20 mouse cellular contexts compared by ENCODE assay signal in genomic region chr13:71239782-71240181, GRCm38 (mm10).
DNase-seq lines count a peak whose midpoint lies in the region; ATAC-seq and TF ChIP-seq lines count a peak whose summit lies in the region.
"Had no signal": no experiment of that assay in that cellular context is flagged by ENCODE, and none has a peak within 500 bp of the region (broad histone marks: within the 10 kb centered on the region; RNA-seq: fewer than 3 reads in every experiment).

No protein-coding gene starts in this region.

- no peak overlapping the region for H3K4me3 ChIP-seq in heart, embryonic 10.5 days
- H3K4me3 ChIP-seq in layer of hippocampus, adult 2 months, result no peak overlapping the region
- H3K4me3 ChIP-seq in stomach, postnatal 0 days (ENCODE audit: low read depth, low read length), result no peak overlapping the region
- H3K4me3 ChIP-seq: embryonic facial prominence, embryonic 13.5 days; heart, embryonic 15.5 days; hindbrain, embryonic 10.5 days; intestine, embryonic 15.5 days had no signal

- POLR2A ChIA-PET in Patski (lab: Charles Lee), result no interaction called here

- no peak overlapping the region for H3K4me2 ChIP-seq in stomach, postnatal 0 days (replicated peaks; ENCODE audit: low read depth)
- H3K4me2 ChIP-seq: embryonic facial prominence, embryonic 13.5 days; heart, embryonic 11.5 days; heart, embryonic 15.5 days; intestine, embryonic 15.5 days had no signal

- H3K27me3 ChIP-seq in heart, embryonic 10.5 days (ENCODE audit: insufficient read depth, poor library complexity, severe bottlenecking), result no peaks in the 10 kb centered on the region
- no peaks in the 10 kb centered on the region for H3K27me3 ChIP-seq in Patski
- no peaks in the 10 kb centered on the region for H3K27me3 ChIP-seq in stomach, postnatal 0 days (ENCODE audit: control insufficient read depth, insufficient read depth, low read length)
- H3K27me3 ChIP-seq: heart, embryonic 15.5 days; intestine, embryonic 15.5 days had no signal

- 71% methylated on average over 4 of the region's 4 CpGs for WGBS in heart, embryonic 10.5 days
- 56% methylated on average over 4 of the region's 4 CpGs for WGBS in stomach, postnatal 0 days

- no peak for TF ChIP-seq EP300 in stomach, postnatal 0 days (optimal IDR thresholded peaks at IDR 0.05)

- TF ChIP-seq CTCF in layer of hippocampus, adult 2 months (conservative IDR thresholded peaks at IDR 0.05), result peak; percentile 32; the same call in 1 of the 2 replicates
- TF ChIP-seq CTCF in Patski (IDR thresholded peaks at IDR 0.05), result peak; percentile 26
- TF ChIP-seq CTCF in stomach, postnatal 0 days (IDR thresholded peaks at IDR 0.05; ENCODE audit: low read depth), result peak; percentile 19; the same call in 1 of the 2 replicates

- H3K4me1 ChIP-seq in heart, embryonic 10.5 days, result no peaks in the 10 kb centered on the region
- H3K4me1 ChIP-seq in stomach, postnatal 0 days (replicated peaks; ENCODE audit: control insufficient read depth, insufficient read depth), result no peaks in the 10 kb centered on the region
- H3K4me1 ChIP-seq: heart, embryonic 15.5 days; hindbrain, embryonic 10.5 days; intestine, embryonic 15.5 days had no signal

- ATAC-seq in Patski, result no peak
- no peak for ATAC-seq in stomach, postnatal 0 days (ENCODE audit: low FRiP score, low TSS enrichment)
- ATAC-seq: forebrain, embryonic 14.5 days; intestine, embryonic 15.5 days had no signal

- H3K27ac ChIP-seq in heart, embryonic 10.5 days, result no peak overlapping the region
- H3K27ac ChIP-seq in layer of hippocampus, adult 2 months, result no peak overlapping the region
- H3K27ac ChIP-seq in stomach, postnatal 0 days (replicated peaks), result no peak overlapping the region
- H3K27ac ChIP-seq: embryonic facial prominence, embryonic 13.5 days; heart, embryonic 15.5 days; hindbrain, embryonic 10.5 days; intestine, embryonic 15.5 days had no signal

- H3K9me3 ChIP-seq in heart, embryonic 10.5 days, result no peaks in the 10 kb centered on the region
- no peaks in the 10 kb centered on the region for H3K9me3 ChIP-seq in stomach, postnatal 0 days (ENCODE audit: control insufficient read depth, low read length)
- H3K9me3 ChIP-seq: embryonic facial prominence, embryonic 13.5 days; heart, embryonic 15.5 days; hindbrain, embryonic 10.5 days; intestine, embryonic 15.5 days had no signal

- in situ Hi-C loops in Patski (cut with MboI; ENCODE audit: low pct_unique_long_range_greater_than_20kb), result no loop called here

- intact Hi-C loops in heart, postnatal 14 days (cut with DNase I), result no loop called here

- H3K36me3 ChIP-seq in heart, embryonic 10.5 days, result no peaks in the 10 kb centered on the region
- H3K36me3 ChIP-seq in stomach, postnatal 0 days (ENCODE audit: control insufficient read depth, insufficient read depth, low read length), result no peaks in the 10 kb centered on the region
- H3K36me3 ChIP-seq: embryonic facial prominence, embryonic 13.5 days; heart, embryonic 15.5 days; hindbrain, embryonic 10.5 days; intestine, embryonic 15.5 days had no signal

- CTCF ChIA-PET in Patski (lab: Charles Lee), result interaction anchor here (0.9 kb wide), 1 partner anchor 232 kb away, joined by 3 read pairs; no protein-coding TSS in a partner anchor

- H3K9ac ChIP-seq in stomach, postnatal 0 days (ENCODE audit: low read length), result no peak overlapping the region
- H3K9ac ChIP-seq: embryonic facial prominence, embryonic 13.5 days; heart, embryonic 15.5 days; intestine, embryonic 15.5 days had no signal

- peak; percentile 2 for DNase-seq in heart, embryonic 10.5 days (ENCODE audit: low spot score)
- DNase-seq in heart, postnatal 14 days, result no peak
- DNase-seq in layer of hippocampus, adult 2 months (ENCODE audit: low spot score in 2 of 2), result no peak
- DNase-seq in layer of hippocampus, adult 8-10 months (ENCODE audit: low spot score in 2 of 2), result no peak
- DNase-seq in Patski (ENCODE audit: low read depth, low spot score), result no peak
- DNase-seq in stomach, postnatal 0 days (ENCODE audit: low spot score), result no peak
- no peak for DNase-seq in layer of hippocampus, postnatal 14 days (ENCODE audit: low spot score in 2 of 2)
- DNase-seq: adrenal gland, adult 8-10 months; adrenal gland, postnatal 36 days; cerebellum, adult 11-12 months; cerebellum, adult 9-10 months; cerebellum, postnatal 25 days; gastrocnemius, postnatal 10 days; heart, adult 18-20 months had no signal
